Mouse (Mus musculus): ENCODE results near the gene 2010111I01Rik. TPM values are rescaled to one million over a fixed set of nuclear protein-coding genes. Genes with fewer than 3 reads are reported as not detected.

The 2010111I01Rik gene
- polyA plus RNA-seq, 1 experiment, result 47.5 TPM

DNA sequence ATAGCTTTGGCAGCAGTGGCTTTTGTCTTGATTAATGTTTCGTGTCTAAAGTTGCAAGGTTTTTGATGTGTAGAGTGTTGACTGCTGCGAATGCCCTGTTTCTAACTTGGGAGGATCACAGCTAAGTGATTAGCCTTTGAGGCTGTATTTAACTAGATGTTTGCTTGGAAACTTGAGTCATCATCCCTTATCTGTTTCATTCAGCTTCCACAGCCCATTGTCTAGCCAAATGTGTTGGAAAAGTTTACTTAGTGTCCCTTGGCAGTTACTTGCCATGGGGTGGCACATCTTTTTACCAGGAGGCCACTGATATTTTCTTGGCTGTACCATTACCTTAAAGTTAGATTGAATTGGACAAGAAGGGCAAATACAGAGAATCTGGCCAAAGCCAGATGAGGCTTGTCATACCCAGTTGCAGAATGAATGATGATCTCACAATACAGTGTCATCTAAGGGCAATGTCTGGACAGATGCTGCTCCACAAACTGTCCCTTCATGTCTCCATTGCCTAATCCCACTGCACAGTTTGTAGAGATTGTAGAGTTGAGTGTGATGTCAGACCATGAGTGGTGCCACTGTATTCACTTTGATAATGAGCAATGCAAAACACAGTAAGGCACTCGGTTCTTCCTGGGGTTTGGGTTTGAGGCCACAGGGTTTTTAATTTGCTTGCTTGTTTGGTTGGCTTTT is 152.9 kb downstream of the 2010111I01Rik start:
- no peak overlapping the region for H3K27ac ChIP-seq (ENCODE audit: control insufficient read depth, insufficient read depth, low read depth, low read length, poor library complexity)
- no peaks in the 10 kb centered on the region; the same call in 1 of the 2 replicates for H3K4me1 ChIP-seq (ENCODE audit: control insufficient read depth, insufficient read depth, low read length)
- no peak overlapping the region for H3K4me3 ChIP-seq (replicated peaks; ENCODE audit: control insufficient read depth, low read depth, low read length)
- 68% methylated on average over 3 of the region's 3 CpGs for WGBS
- TF ChIP-seq CTCF (IDR thresholded peaks at IDR 0.05; ENCODE audit: control insufficient read depth, insufficient read depth, low read length) (no peak), POLR2A (IDR thresholded peaks at IDR 0.05; ENCODE audit: borderline replicate concordance, control insufficient read depth, low read depth, low read length) (no peak)

DNA sequence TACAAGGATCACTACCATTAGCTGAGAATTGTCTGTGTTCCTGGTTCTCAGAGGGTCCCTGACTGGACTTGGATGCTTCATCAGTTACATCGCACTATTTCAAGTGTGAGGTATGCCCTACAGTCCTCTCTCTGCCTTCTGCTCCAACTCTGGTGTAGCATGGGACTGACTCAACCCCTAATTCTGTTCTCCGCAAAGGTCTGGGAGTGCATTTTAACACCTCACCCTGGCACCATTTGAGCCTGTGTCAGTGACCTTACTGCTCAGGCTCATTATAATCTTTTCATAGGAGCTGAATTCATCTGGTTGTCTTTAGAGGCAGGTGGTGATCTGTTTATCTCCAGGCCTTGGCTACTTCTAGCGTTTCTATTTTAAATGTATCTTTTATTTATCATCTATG is 154.0 kb downstream of the 2010111I01Rik start:
- H3K4me3 ChIP-seq (replicated peaks; ENCODE audit: control insufficient read depth, low read depth, low read length), result no peak overlapping the region
- TF ChIP-seq POLR2A (IDR thresholded peaks at IDR 0.05; ENCODE audit: borderline replicate concordance, control insufficient read depth, low read depth, low read length) (no peak), CTCF (IDR thresholded peaks at IDR 0.05; ENCODE audit: control insufficient read depth, insufficient read depth, low read length) (no peak)
- no peak overlapping the region for H3K27ac ChIP-seq (ENCODE audit: control insufficient read depth, insufficient read depth, low read depth, low read length, poor library complexity)
- 71% methylated on average over 3 of the region's 3 CpGs for WGBS
- no peaks in the 10 kb centered on the region; the same call in 1 of the 2 replicates for H3K4me1 ChIP-seq (ENCODE audit: control insufficient read depth, insufficient read depth, low read length)

DNA sequence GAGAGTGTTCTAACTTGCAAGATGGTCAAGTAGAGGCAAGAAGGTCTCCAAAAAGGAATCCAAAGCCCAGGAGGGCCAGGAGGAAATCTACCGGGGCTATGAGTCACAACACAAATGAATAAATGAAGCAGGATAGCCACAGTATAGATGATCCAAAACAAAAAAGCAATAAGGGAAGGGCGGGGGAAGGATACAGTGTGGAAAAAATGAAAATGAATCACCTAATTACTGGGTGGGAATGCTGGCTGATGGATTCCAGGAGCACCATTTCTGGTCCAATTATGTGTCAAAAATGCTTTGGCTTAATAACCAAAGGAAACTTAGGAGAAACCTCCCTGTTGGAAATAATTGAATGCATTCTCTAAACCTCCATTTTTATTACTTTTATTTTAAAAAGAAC is 155.6 kb downstream of the 2010111I01Rik start:
- Histone ChIP-seq H3K4me1 (ENCODE audit: control insufficient read depth, insufficient read depth, low read length) (no peaks in the 10 kb centered on the region), H3K4me3 (replicated peaks; ENCODE audit: control insufficient read depth, low read depth, low read length) (no peak overlapping the region), H3K27ac (ENCODE audit: control insufficient read depth, insufficient read depth, low read depth, low read length, poor library complexity) (no peak overlapping the region)
- TF ChIP-seq POLR2A (IDR thresholded peaks at IDR 0.05; ENCODE audit: borderline replicate concordance, control insufficient read depth, low read depth, low read length) (no peak), CTCF (IDR thresholded peaks at IDR 0.05; ENCODE audit: control insufficient read depth, insufficient read depth, low read length) (no peak)
- 84% methylated on average over 2 of the region's 2 CpGs for WGBS

DNA sequence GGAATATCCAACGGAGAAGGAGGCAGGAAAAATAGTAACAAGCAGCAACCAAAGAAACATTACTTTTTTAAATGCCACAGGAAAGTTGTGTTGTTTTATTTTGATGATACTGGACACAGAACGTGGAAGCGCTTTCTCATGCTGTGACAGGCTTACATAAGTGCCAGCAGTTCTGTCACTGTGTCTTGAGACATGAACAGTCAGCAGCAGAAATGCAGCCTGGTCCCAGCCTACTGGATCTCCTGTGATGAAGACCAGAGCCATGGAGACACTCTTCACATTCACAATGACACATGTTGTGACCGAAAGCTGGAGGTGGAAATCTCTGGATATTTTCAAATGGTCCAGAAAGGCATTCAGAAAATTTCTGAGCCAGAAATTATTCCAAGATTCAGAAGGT is 157.1 kb downstream of the 2010111I01Rik start:
- TF ChIP-seq CTCF (IDR thresholded peaks at IDR 0.05; ENCODE audit: control insufficient read depth, insufficient read depth, low read length) (no peak), POLR2A (IDR thresholded peaks at IDR 0.05; ENCODE audit: borderline replicate concordance, control insufficient read depth, low read depth, low read length) (no peak)
- WGBS, result 78% methylated on average over 4 of the region's 4 CpGs
- no peaks in the 10 kb centered on the region for H3K4me1 ChIP-seq (ENCODE audit: control insufficient read depth, insufficient read depth, low read length)
- no peak overlapping the region for H3K27ac ChIP-seq (ENCODE audit: control insufficient read depth, insufficient read depth, low read depth, low read length, poor library complexity)
- no peak overlapping the region for H3K4me3 ChIP-seq (replicated peaks; ENCODE audit: control insufficient read depth, low read depth, low read length)

DNA sequence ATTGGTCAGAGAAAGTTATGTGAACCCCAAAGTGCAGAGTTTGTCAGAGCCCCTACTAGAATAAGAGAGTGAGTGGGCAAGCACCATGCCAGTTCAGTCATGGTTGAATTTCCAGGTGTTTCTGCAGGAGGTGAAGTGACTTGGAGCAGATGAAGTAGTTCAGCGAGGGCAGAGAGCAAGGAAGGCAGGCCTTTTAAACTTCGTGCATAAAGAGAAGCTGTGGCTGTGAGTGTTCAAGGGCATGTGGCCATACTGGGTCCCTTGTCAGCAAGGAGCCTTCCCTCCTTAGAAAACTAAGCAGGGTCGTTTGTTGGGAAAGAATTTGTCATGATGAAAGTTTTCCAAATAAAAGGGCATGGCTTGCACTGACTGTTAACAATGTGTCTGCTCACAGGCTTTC is 161.5 kb downstream of the 2010111I01Rik start:
- TF ChIP-seq POLR2A (IDR thresholded peaks at IDR 0.05; ENCODE audit: borderline replicate concordance, control insufficient read depth, low read depth, low read length) (no peak), CTCF (IDR thresholded peaks at IDR 0.05; ENCODE audit: control insufficient read depth, insufficient read depth, low read length) (no peak)
- 72% methylated on average over 3 of the region's 3 CpGs for WGBS
- no peaks in the 10 kb centered on the region for H3K4me1 ChIP-seq (ENCODE audit: control insufficient read depth, insufficient read depth, low read length)
- H3K4me3 ChIP-seq (replicated peaks; ENCODE audit: control insufficient read depth, low read depth, low read length), result no peak overlapping the region
- H3K27ac ChIP-seq (ENCODE audit: control insufficient read depth, insufficient read depth, low read depth, low read length, poor library complexity), result no peak overlapping the region

DNA sequence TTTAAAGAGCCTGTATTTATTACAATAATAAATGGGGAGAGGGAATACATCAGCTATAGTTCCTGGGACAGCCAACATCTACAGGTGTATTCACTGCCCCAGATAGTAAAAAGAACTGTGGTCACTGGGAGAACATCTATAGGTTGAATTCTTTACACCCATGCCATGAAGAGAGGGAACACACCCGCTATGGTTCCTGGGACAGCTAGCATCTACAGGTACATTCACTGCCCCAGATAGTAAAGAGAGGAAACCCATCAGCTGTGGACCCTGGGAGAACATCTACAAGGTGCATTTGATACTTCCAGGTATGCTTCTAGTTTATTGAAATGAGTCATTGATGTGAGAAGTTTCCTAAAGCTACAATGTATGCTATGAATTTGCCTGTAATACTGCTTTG is 162.8 kb downstream of the 2010111I01Rik start:
- TF ChIP-seq CTCF (IDR thresholded peaks at IDR 0.05; ENCODE audit: control insufficient read depth, insufficient read depth, low read length) (no peak), POLR2A (IDR thresholded peaks at IDR 0.05; ENCODE audit: borderline replicate concordance, control insufficient read depth, low read depth, low read length) (no peak)
- H3K4me3 ChIP-seq (replicated peaks; ENCODE audit: control insufficient read depth, low read depth, low read length), result no peak overlapping the region
- 90% methylated on average over 1 of the region's 1 CpGs for WGBS
- H3K27ac ChIP-seq (ENCODE audit: control insufficient read depth, insufficient read depth, low read depth, low read length, poor library complexity), result no peak overlapping the region
- H3K4me1 ChIP-seq (ENCODE audit: control insufficient read depth, insufficient read depth, low read length), result no peaks in the 10 kb centered on the region

DNA sequence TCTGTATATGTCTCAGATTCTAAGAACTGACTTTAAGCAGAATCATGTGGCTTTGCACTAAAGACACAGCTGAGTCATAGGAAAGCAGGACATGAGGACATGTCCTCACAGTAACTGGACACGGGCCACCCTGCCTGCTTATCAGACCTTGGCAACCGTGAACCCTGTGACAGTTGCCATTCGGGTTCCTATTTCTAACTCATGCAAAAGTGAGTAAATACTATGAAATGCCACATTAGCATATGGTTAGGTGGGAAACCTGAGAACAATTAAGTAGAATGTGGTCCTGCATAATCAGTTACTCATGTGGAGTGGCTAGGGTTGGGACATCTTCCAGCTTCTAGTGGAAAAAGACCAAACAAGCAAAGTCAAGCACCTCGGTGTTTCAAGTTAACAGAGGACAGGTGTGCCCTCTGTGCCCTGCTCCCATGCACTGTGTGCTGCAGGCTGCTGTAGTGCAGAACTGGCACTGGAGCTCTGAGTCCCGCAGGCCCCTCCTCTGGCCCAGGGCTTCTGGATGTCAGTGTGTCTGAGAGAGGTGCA is 170.3 kb downstream of the 2010111I01Rik start:
- H3K4me1 ChIP-seq (ENCODE audit: control insufficient read depth, insufficient read depth, low read length), result no peaks in the 10 kb centered on the region
- H3K4me3 ChIP-seq (replicated peaks; ENCODE audit: control insufficient read depth, low read depth, low read length), result no peak overlapping the region
- TF ChIP-seq POLR2A (IDR thresholded peaks at IDR 0.05; ENCODE audit: borderline replicate concordance, control insufficient read depth, low read depth, low read length), result no peak
- TF ChIP-seq CTCF (IDR thresholded peaks at IDR 0.05; ENCODE audit: control insufficient read depth, insufficient read depth, low read length), result no peak
- no peak overlapping the region for H3K27ac ChIP-seq (ENCODE audit: control insufficient read depth, insufficient read depth, low read depth, low read length, poor library complexity)
- WGBS, result 69% methylated on average over 5 of the region's 5 CpGs

DNA sequence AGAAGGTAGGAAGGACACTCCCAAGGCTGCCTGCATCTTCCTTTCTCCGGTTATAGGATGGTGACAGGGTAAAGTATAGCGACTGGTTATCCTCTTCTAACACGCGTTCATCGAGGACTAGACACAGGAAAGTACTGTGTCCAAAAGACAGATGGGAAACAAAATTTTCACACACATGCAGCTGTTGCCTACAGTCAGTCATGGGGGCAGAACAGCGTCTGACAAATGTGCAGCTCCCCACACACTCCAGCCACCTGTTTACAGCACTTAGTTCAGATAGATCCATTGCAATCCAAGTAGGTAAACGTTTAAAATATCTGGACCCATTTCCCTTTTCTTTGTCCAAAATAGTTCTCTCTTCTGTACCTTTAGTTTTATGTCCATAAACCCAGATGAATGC is 171.3 kb downstream of the 2010111I01Rik start:
- Histone ChIP-seq H3K4me3 (replicated peaks; ENCODE audit: control insufficient read depth, low read depth, low read length) (no peak overlapping the region), H3K4me1 (ENCODE audit: control insufficient read depth, insufficient read depth, low read length) (no peaks in the 10 kb centered on the region), H3K27ac (ENCODE audit: control insufficient read depth, insufficient read depth, low read depth, low read length, poor library complexity) (no peak overlapping the region)
- no peak for TF ChIP-seq POLR2A (IDR thresholded peaks at IDR 0.05; ENCODE audit: borderline replicate concordance, control insufficient read depth, low read depth, low read length)
- no peak for TF ChIP-seq CTCF (IDR thresholded peaks at IDR 0.05; ENCODE audit: control insufficient read depth, insufficient read depth, low read length)
- WGBS, result 86% methylated on average over 7 of the region's 7 CpGs
